In the genomic region with DNA sequence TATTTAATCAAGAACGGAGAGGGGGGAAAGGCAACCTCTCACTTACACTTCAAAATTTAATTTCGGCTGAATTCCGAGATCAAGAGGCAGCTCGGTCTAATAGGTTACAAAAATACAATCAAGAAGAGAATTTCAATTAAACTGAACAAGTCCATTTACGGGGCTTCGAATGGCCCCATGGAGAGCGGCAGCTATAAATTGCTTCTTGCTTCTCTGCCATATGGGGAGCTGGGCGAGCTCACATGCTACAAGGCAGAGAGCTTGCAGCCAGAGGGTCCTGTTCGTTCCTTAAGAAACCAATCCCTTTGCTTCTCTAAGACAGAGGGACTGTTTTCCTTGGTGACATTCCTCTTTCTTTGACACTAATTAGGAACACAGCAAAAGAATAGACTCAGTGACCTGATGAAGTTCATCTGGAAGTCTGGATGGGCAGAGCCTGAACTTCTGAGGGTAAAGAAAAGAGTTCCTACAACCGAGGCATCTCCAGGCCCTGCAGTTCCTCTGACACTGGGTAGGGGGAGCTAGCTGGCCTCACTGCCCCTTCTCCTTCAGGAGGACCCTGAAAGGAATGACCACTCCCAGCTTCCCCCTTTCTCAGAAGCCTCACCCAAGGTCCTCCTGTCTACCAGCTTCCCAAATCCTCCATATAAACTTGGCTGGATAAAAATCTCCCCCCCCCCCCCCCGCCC, we compare ENCODE assay signal across 13 mouse cellular contexts. TPM values are rescaled to one million over a fixed set of nuclear protein-coding genes. Genes with fewer than 3 reads are reported as not detected.
DNase-seq lines count a peak whose midpoint lies in the region; ATAC-seq lines count a peak whose summit lies in the region.
"Had no signal": no experiment of that assay in that cellular context is flagged by ENCODE, and none has a peak within 500 bp of the region (broad histone marks: within the 10 kb centered on the region; RNA-seq: fewer than 3 reads in every experiment).

No protein-coding gene starts in this region.

- no peaks in the 10 kb centered on the region for H3K27me3 ChIP-seq in hindbrain, embryonic 10.5 days (ENCODE audit: insufficient read depth, poor library complexity, severe bottlenecking)
- no peaks in the 10 kb centered on the region for H3K27me3 ChIP-seq in hindbrain, embryonic 12.5 days
- H3K27me3 ChIP-seq in forebrain, embryonic 14.5 days (replicated peaks; ENCODE audit: control insufficient read depth, insufficient read depth, low read length), result no peaks in the 10 kb centered on the region
- H3K27me3 ChIP-seq in midbrain, embryonic 14.5 days (ENCODE audit: control insufficient read depth, insufficient read depth, low read length), result no peaks in the 10 kb centered on the region
- no peaks in the 10 kb centered on the region for H3K27me3 ChIP-seq in kidney, embryonic 16.5 days (ENCODE audit: insufficient read depth, low read length)
- H3K27me3 ChIP-seq: lung, embryonic 15.5 days; stomach, embryonic 15.5 days had no signal

- WGBS in hindbrain, embryonic 10.5 days, result 57% methylated on average over 11 of the region's 11 CpGs
- 42% methylated on average over 11 of the region's 11 CpGs for WGBS in hindbrain, embryonic 12.5 days
- WGBS in forebrain, embryonic 14.5 days, result 11% methylated on average over 11 of the region's 11 CpGs
- WGBS in midbrain, embryonic 14.5 days, result 40% methylated on average over 11 of the region's 11 CpGs
- WGBS in kidney, embryonic 16.5 days, result 41% methylated on average over 11 of the region's 11 CpGs

- no peak overlapping the region for H3K4me2 ChIP-seq in hindbrain, embryonic 12.5 days (replicated peaks)
- no peak overlapping the region for H3K4me2 ChIP-seq in forebrain, embryonic 14.5 days (ENCODE audit: low read length)
- no peak overlapping the region for H3K4me2 ChIP-seq in midbrain, embryonic 14.5 days (ENCODE audit: low read length)
- no peak overlapping the region for H3K4me2 ChIP-seq in kidney, embryonic 16.5 days (replicated peaks; ENCODE audit: low read depth, low read length)
- H3K4me2 ChIP-seq: lung, embryonic 15.5 days; stomach, embryonic 15.5 days had no signal

- no peak overlapping the region for H3K9ac ChIP-seq in hindbrain, embryonic 12.5 days
- no peak overlapping the region for H3K9ac ChIP-seq in forebrain, embryonic 14.5 days (ENCODE audit: low read length)
- H3K9ac ChIP-seq in midbrain, embryonic 14.5 days (replicated peaks; ENCODE audit: low read length), result no peak overlapping the region
- no peak overlapping the region for H3K9ac ChIP-seq in kidney, embryonic 16.5 days (replicated peaks; ENCODE audit: low read length)
- H3K9ac ChIP-seq: lung, embryonic 15.5 days; stomach, embryonic 15.5 days had no signal

- no peak for ATAC-seq in hindbrain, embryonic 12.5 days (ENCODE audit: low FRiP score)
- ATAC-seq in forebrain, embryonic 14.5 days, result no peak
- no peak for ATAC-seq in midbrain, embryonic 14.5 days (ENCODE audit: low FRiP score, low TSS enrichment)
- no peak for ATAC-seq in activated CD4-positive, CD25-positive, alpha-beta regulatory T cell, adult 4 months
- no peak for ATAC-seq in kidney, embryonic 16.5 days (ENCODE audit: low FRiP score, low TSS enrichment)

- no peak overlapping the region for H3K27ac ChIP-seq in hindbrain, embryonic 10.5 days
- H3K27ac ChIP-seq in hindbrain, embryonic 12.5 days, result no peak overlapping the region; the same call in 1 of the 2 replicates
- H3K27ac ChIP-seq in forebrain, embryonic 14.5 days (ENCODE audit: low read depth, low read length), result no peak overlapping the region
- H3K27ac ChIP-seq in midbrain, embryonic 14.5 days (replicated peaks; ENCODE audit: low read depth, low read length), result no peak overlapping the region
- no peak overlapping the region for H3K27ac ChIP-seq in kidney, embryonic 16.5 days (ENCODE audit: low read length)
- H3K27ac ChIP-seq: lung, embryonic 15.5 days; stomach, embryonic 15.5 days had no signal

- H3K4me3 ChIP-seq in hindbrain, embryonic 10.5 days, result no peak overlapping the region
- H3K4me3 ChIP-seq in hindbrain, embryonic 12.5 days, result no peak overlapping the region
- no peak overlapping the region for H3K4me3 ChIP-seq in forebrain, embryonic 14.5 days (ENCODE audit: low read depth, low read length)
- H3K4me3 ChIP-seq in midbrain, embryonic 14.5 days (replicated peaks; ENCODE audit: low read depth, low read length), result no peak overlapping the region
- H3K4me3 ChIP-seq in kidney, embryonic 16.5 days (ENCODE audit: low read length), result no peak overlapping the region
- H3K4me3 ChIP-seq: lung, embryonic 15.5 days; stomach, embryonic 15.5 days had no signal

- DNase-seq in hindbrain, embryonic 10.5 days (ENCODE audit: low spot score), result peak; percentile 31
- peak; percentile 22 for DNase-seq in NIH3T3 (ENCODE audit: low read depth)
- DNase-seq in forebrain, embryonic 14.5 days (ENCODE audit: low spot score), result peak; percentile 56
- DNase-seq in midbrain, embryonic 14.5 days, result peak; percentile 50
- no peak for DNase-seq in heart, adult 9 months (ENCODE audit: low spot score in 2 of 2)
- DNase-seq: adrenal gland, postnatal 10 days; cerebellum, postnatal 36 days; kidney, adult 11 months had no signal

- peaks cover 53% of the 10 kb centered on the region for H3K36me3 ChIP-seq in hindbrain, embryonic 10.5 days
- H3K36me3 ChIP-seq in hindbrain, embryonic 12.5 days, result peaks cover 33% of the 10 kb centered on the region
- H3K36me3 ChIP-seq in forebrain, embryonic 14.5 days (ENCODE audit: control insufficient read depth, insufficient read depth, low read length), result peaks cover 46% of the 10 kb centered on the region
- H3K36me3 ChIP-seq in midbrain, embryonic 14.5 days (ENCODE audit: control insufficient read depth, insufficient read depth, low read length), result peaks cover 51% of the 10 kb centered on the region
- no peaks in the 10 kb centered on the region for H3K36me3 ChIP-seq in kidney, embryonic 16.5 days (ENCODE audit: insufficient read depth, low read length)
- H3K36me3 ChIP-seq: lung, embryonic 15.5 days; stomach, embryonic 15.5 days had no signal

- peaks cover 19% of the 10 kb centered on the region for H3K4me1 ChIP-seq in hindbrain, embryonic 10.5 days (replicated peaks)
- peaks cover 25% of the 10 kb centered on the region for H3K4me1 ChIP-seq in hindbrain, embryonic 12.5 days
- H3K4me1 ChIP-seq in forebrain, embryonic 14.5 days (ENCODE audit: control insufficient read depth, insufficient read depth, low read length), result peaks cover 16% of the 10 kb centered on the region
- H3K4me1 ChIP-seq in midbrain, embryonic 14.5 days (ENCODE audit: control insufficient read depth, insufficient read depth, low read length), result peaks cover 15% of the 10 kb centered on the region
- H3K4me1 ChIP-seq in kidney, embryonic 16.5 days (ENCODE audit: insufficient read depth, low read length), result no peaks in the 10 kb centered on the region
- H3K4me1 ChIP-seq: lung, embryonic 15.5 days; stomach, embryonic 15.5 days had no signal

- peaks cover 9% of the 10 kb centered on the region for H3K9me3 ChIP-seq in hindbrain, embryonic 10.5 days
- H3K9me3 ChIP-seq in hindbrain, embryonic 12.5 days (replicated peaks), result 0 out of 2 replicates have a peak, but pooled peaks cover 14% of the 10 kb centered on the region
- H3K9me3 ChIP-seq in forebrain, embryonic 14.5 days (replicated peaks; ENCODE audit: control insufficient read depth, low read length), result peaks cover 10% of the 10 kb centered on the region
- H3K9me3 ChIP-seq in midbrain, embryonic 14.5 days (ENCODE audit: control insufficient read depth, low read length), result peaks cover 24% of the 10 kb centered on the region
- peaks cover 7% of the 10 kb centered on the region; the same call in 1 of the 2 replicates for H3K9me3 ChIP-seq in kidney, embryonic 16.5 days (ENCODE audit: low read length)
- H3K9me3 ChIP-seq: lung, embryonic 15.5 days; stomach, embryonic 15.5 days had no signal

RNA-seq across cellular contexts. Expression of gene Hspb8, which starts 38.8 kb away (rescaled TPM):
- polyA plus RNA-seq in hindbrain, embryonic 10.5 days (2016; fragmentation: Nextera tagmentation; extraction: Ambion mirVana), result 7.3 and 9.7 TPM in 2 replicates
- polyA plus RNA-seq in hindbrain, embryonic 12.5 days (2016; fragmentation: Nextera tagmentation; extraction: Ambion mirVana), result 5.9 and 6.9 TPM in 2 replicates
- 5.4 and 5.9 TPM in 2 replicates for polyA plus RNA-seq in forebrain, embryonic 14.5 days (2014; fragmentation: Nextera tagmentation; extraction: Ambion mirVana)
- polyA plus RNA-seq in midbrain, embryonic 14.5 days (2014; fragmentation: Nextera tagmentation; extraction: Ambion mirVana), result 1.9 and 3.7 TPM in 2 replicates
- not detected for polyA plus RNA-seq in activated CD4-positive, CD25-positive, alpha-beta regulatory T cell, adult 4 months (2017; shearing (Covaris generic))
- polyA plus RNA-seq in kidney, embryonic 16.5 days (2015; fragmentation: Nextera tagmentation; extraction: Ambion mirVana), result 5.7 and 6.6 TPM in 2 replicates

Comparison
In these comparisons a context has a peak if more than half of its experiments do, and no peak if none do; other contexts are left out.
1. DNase-seq: peak in hindbrain, embryonic 10.5 days (single experiment), NIH3T3 (single experiment), forebrain, embryonic 14.5 days (single experiment) and midbrain, embryonic 14.5 days (single experiment); none in heart, adult 9 months (0 of 2).